Mouse (Mus musculus): ENCODE measurements at regions not wholly inside any gene's neighbourhood (a gene's known extent, or its start where the extent isn't known, plus 50 kb on each side); places are given as distances from the start of the nearest gene placed in this dataset.
A peak's percentile ranks its signal among the peaks of the same experiment; 100 is the strongest.

DNA sequence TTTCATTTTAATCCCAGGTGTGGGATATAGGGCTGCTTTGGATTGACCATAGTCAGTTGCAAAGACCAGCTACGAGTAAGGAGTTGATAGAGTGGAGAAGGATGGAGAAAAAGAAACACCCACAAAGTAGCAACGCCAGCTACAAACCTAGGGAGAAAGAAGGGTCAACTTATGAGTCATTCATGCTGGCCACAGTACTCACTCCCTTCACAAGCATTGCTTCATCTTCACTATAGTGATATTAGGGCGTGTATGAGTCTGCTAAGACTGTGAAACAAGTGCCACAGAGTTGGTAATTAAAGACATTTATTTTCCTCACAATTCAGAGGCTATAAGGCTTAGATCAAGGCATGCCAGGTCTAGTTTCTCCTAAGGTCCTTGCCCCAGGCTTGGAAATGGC is 148.4 kb downstream of the Pxdc1 start:
- no peak overlapping the region for H3K4me3 ChIP-seq (replicated peaks)
- no peaks in the 10 kb centered on the region for H3K27me3 ChIP-seq
- H3K4me1 ChIP-seq (replicated peaks), result no peaks in the 10 kb centered on the region; the same call in 1 of the 2 replicates
- no peaks in the 10 kb centered on the region for H3K36me3 ChIP-seq
- H3K9me3 ChIP-seq, result no peaks in the 10 kb centered on the region
- no peak overlapping the region for H3K27ac ChIP-seq
- H3K4me2 ChIP-seq, result no peak overlapping the region
- H3K9ac ChIP-seq (replicated peaks), result no peak overlapping the region
- WGBS, result 92% methylated on average over 3 of the region's 3 CpGs
- ATAC-seq (ENCODE audit: insufficient number of reproducible peaks, insufficient read depth, low FRiP score, low TSS enrichment, low read depth), result no peak

DNA sequence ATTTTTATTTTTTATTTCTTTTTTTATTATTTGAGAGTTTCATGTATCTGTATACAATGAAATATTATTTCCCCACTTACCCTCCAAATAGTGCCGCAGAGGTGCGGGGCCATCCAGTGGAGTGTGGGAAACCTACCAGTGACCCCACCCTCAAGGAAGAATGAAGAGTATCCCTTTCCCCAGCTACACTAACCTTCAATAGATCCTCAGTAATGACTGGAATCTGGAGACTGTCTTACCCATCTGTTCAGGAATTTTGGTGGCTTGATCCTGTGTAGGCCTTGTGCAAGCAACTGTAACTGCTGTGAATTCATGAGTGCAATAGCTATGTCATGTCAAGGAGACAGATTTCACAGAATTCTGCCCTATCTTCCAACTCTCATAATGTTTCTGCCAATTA is 153.9 kb upstream of the Slc22a23 start:
- no peak for ATAC-seq (ENCODE audit: insufficient number of reproducible peaks, insufficient read depth, low FRiP score, low TSS enrichment, low read depth)
- Histone ChIP-seq H3K9ac (replicated peaks) (no peak overlapping the region), H3K4me2 (no peak overlapping the region), H3K27ac (no peak overlapping the region), H3K27me3 (no peaks in the 10 kb centered on the region), H3K9me3 (no peaks in the 10 kb centered on the region), H3K36me3 (no peaks in the 10 kb centered on the region), H3K4me3 (replicated peaks) (no peak overlapping the region), H3K4me1 (replicated peaks) (no peaks in the 10 kb centered on the region)
- 93% methylated on average over 2 of the region's 2 CpGs for WGBS

DNA sequence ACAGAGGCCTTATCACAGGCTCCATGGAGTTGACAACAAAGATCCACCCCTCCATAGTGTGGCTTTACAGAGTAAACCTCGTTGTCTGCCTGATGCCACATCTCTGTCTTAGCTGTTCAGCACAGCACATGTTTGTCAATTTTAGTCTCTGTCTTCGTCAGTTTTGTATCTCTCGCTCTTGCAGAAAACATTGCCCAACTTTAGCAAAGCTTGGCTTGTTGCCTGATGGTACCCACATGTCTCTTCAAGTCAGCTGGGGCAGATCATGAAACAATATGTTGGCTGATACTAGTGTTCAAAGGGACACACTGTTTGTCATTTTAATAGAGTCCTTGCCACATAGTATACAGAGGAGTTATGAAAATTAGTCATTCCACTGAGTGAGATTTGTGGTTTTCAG is 152.7 kb upstream of the Slc22a23 start:
- H3K27ac ChIP-seq, result no peak overlapping the region
- no peak overlapping the region for H3K4me3 ChIP-seq (replicated peaks)
- no peaks in the 10 kb centered on the region for H3K36me3 ChIP-seq
- no peak overlapping the region for H3K4me2 ChIP-seq
- WGBS, result 89% methylated on average over 3 of the region's 3 CpGs
- no peak overlapping the region for H3K9ac ChIP-seq (replicated peaks)
- H3K9me3 ChIP-seq, result no peaks in the 10 kb centered on the region
- no peak for ATAC-seq (ENCODE audit: insufficient number of reproducible peaks, insufficient read depth, low FRiP score, low TSS enrichment, low read depth)
- H3K4me1 ChIP-seq (replicated peaks), result no peaks in the 10 kb centered on the region
- no peaks in the 10 kb centered on the region for H3K27me3 ChIP-seq

DNA sequence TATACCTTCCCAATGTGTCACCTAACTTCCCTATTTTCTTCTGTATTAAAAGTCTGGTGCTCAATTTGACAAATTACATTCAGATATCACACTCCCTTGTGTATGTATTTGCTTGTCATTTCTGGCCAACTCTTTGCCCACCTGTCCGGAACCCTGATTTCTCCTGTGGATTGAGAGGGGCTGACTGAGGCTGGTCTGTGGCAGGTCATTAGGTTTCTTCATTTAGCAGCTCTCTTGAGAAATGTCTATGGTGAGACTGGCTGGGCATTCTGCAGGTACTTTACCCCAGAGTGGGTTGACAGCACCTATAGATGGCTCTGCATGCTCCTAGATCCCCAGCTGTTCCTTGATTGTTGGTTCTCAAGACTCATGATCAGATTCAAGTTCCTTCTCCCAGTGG is 139.8 kb upstream of the Slc22a23 start:
- no peaks in the 10 kb centered on the region for H3K36me3 ChIP-seq
- 89% methylated on average over 1 of the region's 1 CpGs for WGBS
- no peak overlapping the region for H3K4me2 ChIP-seq
- H3K4me1 ChIP-seq (replicated peaks), result no peaks in the 10 kb centered on the region
- no peak overlapping the region for H3K27ac ChIP-seq
- ATAC-seq (ENCODE audit: insufficient number of reproducible peaks, insufficient read depth, low FRiP score, low TSS enrichment, low read depth), result no peak
- H3K27me3 ChIP-seq, result no peaks in the 10 kb centered on the region
- H3K9ac ChIP-seq (replicated peaks), result no peak overlapping the region
- H3K4me3 ChIP-seq (replicated peaks), result no peak overlapping the region
- no peaks in the 10 kb centered on the region for H3K9me3 ChIP-seq

DNA sequence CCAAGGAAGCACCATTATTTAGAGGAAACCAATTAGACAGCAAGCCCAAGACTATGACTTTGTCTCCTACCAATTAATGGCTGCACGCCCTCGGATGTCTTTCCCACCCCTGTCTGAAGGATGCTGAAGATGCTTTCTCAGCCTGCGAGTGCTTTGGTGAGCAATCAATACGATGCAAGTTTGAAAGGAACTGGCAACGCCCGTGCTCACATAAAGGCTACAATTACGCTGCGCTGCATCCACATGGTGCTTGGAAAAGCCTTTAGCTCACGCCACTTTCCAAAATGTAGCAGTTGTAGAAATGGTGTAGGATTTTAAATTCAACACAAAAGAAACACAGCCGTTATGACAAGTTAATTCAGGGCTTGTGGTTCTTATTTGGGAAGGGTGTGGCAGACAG is 136.5 kb upstream of the Slc22a23 start:
- H3K4me3 ChIP-seq (replicated peaks), result no peak overlapping the region
- H3K4me1 ChIP-seq (replicated peaks), result no peaks in the 10 kb centered on the region; the same call in 1 of the 2 replicates
- no peaks in the 10 kb centered on the region for H3K27me3 ChIP-seq
- no peak overlapping the region for H3K27ac ChIP-seq
- H3K9me3 ChIP-seq, result no peaks in the 10 kb centered on the region
- H3K36me3 ChIP-seq, result no peaks in the 10 kb centered on the region
- 89% methylated on average over 10 of the region's 10 CpGs for WGBS
- no peak overlapping the region for H3K4me2 ChIP-seq
- ATAC-seq (ENCODE audit: insufficient number of reproducible peaks, insufficient read depth, low FRiP score, low TSS enrichment, low read depth), result no peak
- no peak overlapping the region for H3K9ac ChIP-seq (replicated peaks)

DNA sequence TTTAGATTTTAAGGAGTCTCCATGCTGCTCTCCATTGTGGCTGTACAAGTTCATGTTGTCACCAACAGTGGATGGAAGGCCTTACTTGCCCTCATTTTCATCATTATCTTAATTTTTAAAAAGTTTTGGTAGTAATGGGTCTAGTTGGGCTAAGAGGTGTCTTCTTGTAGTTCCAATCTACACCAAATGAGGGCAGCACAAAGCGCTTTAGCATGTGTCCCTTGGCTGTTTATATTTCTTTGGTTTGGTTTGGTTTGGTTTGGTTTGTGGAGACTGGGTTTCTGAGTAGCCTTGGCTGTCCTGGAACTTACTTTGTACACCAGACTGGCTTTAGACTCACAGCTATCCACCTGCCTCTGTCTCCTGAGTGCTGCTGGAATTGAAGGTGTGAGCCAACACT is 125.4 kb upstream of the Slc22a23 start:
- no peak for ATAC-seq (ENCODE audit: insufficient number of reproducible peaks, insufficient read depth, low FRiP score, low TSS enrichment, low read depth)
- Histone ChIP-seq H3K27ac (no peak overlapping the region), H3K9ac (replicated peaks) (no peak overlapping the region), H3K4me1 (replicated peaks) (peaks cover 20% of the 10 kb centered on the region), H3K4me2 (no peak overlapping the region), H3K9me3 (no peaks in the 10 kb centered on the region), H3K36me3 (no peaks in the 10 kb centered on the region), H3K27me3 (no peaks in the 10 kb centered on the region), H3K4me3 (replicated peaks) (no peak overlapping the region)
- 74% methylated on average over 1 of the region's 1 CpGs for WGBS

DNA sequence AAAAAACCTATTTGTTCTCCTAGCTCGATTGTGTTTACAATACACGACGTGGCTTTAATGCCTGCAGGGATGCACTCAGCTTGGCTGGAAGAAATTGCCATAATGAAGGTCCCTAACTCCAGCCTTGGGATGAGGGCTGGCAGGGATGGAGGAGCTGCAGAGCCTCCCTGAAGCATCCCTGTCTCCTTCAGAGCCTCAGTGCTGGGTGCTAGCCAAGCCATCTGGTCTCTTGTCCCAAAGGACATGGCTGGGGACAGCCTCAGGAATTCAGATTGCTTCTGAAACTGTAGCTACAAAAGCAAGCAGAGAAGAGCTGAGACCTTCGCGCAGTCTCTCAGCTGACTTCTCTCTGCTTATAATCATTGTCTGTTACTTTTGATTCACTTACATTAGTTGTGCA is 124.6 kb upstream of the Slc22a23 start:
- Histone ChIP-seq H3K4me1 (replicated peaks) (peaks cover 21% of the 10 kb centered on the region), H3K9me3 (no peaks in the 10 kb centered on the region), H3K4me2 (no peak overlapping the region), H3K27ac (no peak overlapping the region), H3K9ac (replicated peaks) (no peak overlapping the region), H3K4me3 (replicated peaks) (no peak overlapping the region), H3K27me3 (no peaks in the 10 kb centered on the region; the same call in 1 of the 2 replicates), H3K36me3 (no peaks in the 10 kb centered on the region)
- WGBS, result 87% methylated on average over 5 of the region's 5 CpGs
- no peak for ATAC-seq (ENCODE audit: insufficient number of reproducible peaks, insufficient read depth, low FRiP score, low TSS enrichment, low read depth)

DNA sequence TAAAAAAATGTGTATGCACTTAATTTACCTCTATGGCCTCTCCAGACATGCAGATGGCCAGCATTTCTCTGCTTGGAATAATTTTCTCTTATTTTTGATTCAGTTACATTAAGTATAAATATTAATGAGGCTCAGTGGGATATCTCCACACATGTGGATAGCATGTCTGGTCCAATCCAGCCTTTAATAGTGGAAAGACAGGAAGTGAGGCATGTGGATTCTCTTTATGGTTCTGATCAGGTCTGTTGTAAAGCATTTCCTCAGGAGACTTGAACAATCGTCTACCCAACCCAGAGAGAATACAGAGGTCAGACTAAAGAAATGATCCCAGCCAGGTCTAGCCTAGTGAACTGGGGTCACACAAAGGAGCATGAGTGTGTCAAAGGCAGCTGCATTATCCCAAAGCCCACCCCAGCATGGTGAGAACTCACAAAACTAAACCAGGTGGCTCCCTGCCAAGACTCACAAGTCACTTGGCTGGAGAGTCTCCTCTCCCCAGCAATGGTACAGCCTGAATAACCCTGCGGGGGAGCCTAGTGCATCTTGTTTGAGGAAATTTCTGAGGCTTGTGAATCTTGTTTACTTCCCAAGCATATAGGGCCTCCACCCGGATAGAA is 123.3 kb upstream of the Slc22a23 start:
- no peak overlapping the region for H3K9ac ChIP-seq (replicated peaks)
- H3K4me1 ChIP-seq (replicated peaks), result peaks cover 22% of the 10 kb centered on the region
- WGBS, result 55% methylated on average over 3 of the region's 3 CpGs
- H3K27me3 ChIP-seq, result no peaks in the 10 kb centered on the region; the same call in 1 of the 2 replicates
- no peak for ATAC-seq (ENCODE audit: insufficient number of reproducible peaks, insufficient read depth, low FRiP score, low TSS enrichment, low read depth)
- H3K4me3 ChIP-seq (replicated peaks), result no peak overlapping the region
- no peaks in the 10 kb centered on the region for H3K36me3 ChIP-seq
- no peak overlapping the region for H3K27ac ChIP-seq
- H3K4me2 ChIP-seq, result no peak overlapping the region
- H3K9me3 ChIP-seq, result no peaks in the 10 kb centered on the region

DNA sequence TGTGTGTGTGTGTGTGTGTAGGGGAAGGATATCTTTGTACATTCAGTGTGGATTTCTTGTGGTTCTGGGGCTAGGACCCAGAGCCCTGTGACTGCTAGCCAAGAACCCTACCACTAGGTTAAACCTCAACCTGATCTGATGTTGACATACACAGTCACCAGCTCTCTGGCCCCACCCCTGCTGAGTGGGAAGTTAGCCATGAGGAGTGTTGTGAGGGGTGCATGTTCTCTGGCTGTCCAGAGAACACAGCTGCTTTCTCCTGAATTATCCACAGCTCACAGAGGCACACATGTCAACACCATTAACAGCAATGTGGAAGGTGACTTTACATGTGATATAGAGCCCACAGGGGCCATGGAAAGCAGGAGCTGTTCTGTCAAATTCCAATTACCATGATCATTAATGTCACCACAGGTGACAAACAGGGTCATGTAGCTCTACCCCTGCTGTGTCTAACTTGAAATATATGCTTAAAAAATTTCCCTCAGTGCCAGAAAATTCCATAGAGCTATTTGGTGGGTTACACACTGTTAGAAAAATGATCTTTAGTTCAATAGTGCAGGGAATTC is 121.0 kb upstream of the Slc22a23 start:
- H3K27ac ChIP-seq, result peak overlapping the region; percentile 41; the same call in 1 of the 2 replicates

DNA sequence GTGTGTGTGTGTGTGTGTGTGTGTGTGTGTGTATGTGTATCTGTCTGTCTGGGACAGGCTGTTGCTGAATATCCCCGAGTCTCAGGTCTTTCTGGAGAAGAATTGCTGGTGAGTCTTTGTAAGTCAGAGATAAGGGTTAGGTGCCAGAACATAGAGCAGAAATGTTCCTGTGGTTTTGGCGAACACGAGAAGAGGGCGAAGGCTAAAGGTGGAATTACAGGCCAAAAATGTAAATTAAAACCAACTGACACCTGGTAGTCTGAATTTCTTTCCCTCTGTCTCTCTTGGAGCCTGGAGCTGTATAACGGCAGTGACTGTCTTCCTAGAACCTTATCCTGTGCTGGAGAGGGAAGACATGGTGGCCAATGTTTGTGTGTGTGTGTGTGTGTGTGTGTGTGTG is 120.5 kb upstream of the Slc22a23 start:
- Histone ChIP-seq H3K27ac (peak overlapping the region; percentile 41; the same call in 1 of the 2 replicates), H3K4me3 (replicated peaks) (no peak overlapping the region), H3K9me3 (no peaks in the 10 kb centered on the region), H3K36me3 (no peaks in the 10 kb centered on the region), H3K9ac (replicated peaks) (no peak overlapping the region), H3K4me1 (replicated peaks) (peaks cover 32% of the 10 kb centered on the region), H3K4me2 (no peak overlapping the region), H3K27me3 (no peaks in the 10 kb centered on the region; the same call in 1 of the 2 replicates)
- no peak for ATAC-seq (ENCODE audit: insufficient number of reproducible peaks, insufficient read depth, low FRiP score, low TSS enrichment, low read depth)
- WGBS, result 39% methylated on average over 5 of the region's 5 CpGs

More for the DNA sequence above, 121.0 kb upstream of the Slc22a23 start:
- H3K4me3 ChIP-seq (replicated peaks), result no peak overlapping the region
- peaks cover 32% of the 10 kb centered on the region for H3K4me1 ChIP-seq (replicated peaks)
- ATAC-seq (ENCODE audit: insufficient number of reproducible peaks, insufficient read depth, low FRiP score, low TSS enrichment, low read depth), result peak; percentile 79
- H3K36me3 ChIP-seq, result no peaks in the 10 kb centered on the region
- H3K4me2 ChIP-seq, result no peak overlapping the region
- H3K9me3 ChIP-seq, result no peaks in the 10 kb centered on the region
- no peak overlapping the region for H3K9ac ChIP-seq (replicated peaks)
- H3K27me3 ChIP-seq, result no peaks in the 10 kb centered on the region; the same call in 1 of the 2 replicates

DNA sequence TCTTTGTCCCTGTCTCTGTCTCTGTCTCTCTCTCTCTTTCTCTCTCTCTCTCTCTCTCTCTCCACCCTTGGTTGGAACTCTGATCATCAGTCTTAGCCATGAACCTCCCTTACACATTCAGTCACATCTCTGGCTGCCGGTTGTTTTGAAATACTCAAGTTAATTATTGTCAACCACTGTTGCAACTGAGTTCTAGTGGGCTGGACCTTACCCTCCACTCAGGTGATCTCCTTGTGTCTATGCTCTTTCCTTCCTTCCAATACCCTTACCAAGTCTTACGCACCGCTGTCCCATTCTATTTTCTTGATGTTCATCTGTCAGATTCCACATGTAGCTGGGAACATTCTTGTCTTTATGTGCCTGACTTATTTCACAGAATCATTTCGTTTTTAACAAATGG is 119.2 kb upstream of the Slc22a23 start:
- Histone ChIP-seq H3K36me3 (no peaks in the 10 kb centered on the region), H3K9ac (replicated peaks) (no peak overlapping the region), H3K27ac (no peak overlapping the region), H3K9me3 (no peaks in the 10 kb centered on the region), H3K4me1 (replicated peaks) (peaks cover 32% of the 10 kb centered on the region), H3K4me3 (replicated peaks) (no peak overlapping the region), H3K27me3 (no peaks in the 10 kb centered on the region; the same call in 1 of the 2 replicates), H3K4me2 (no peak overlapping the region)
- ATAC-seq (ENCODE audit: insufficient number of reproducible peaks, insufficient read depth, low FRiP score, low TSS enrichment, low read depth), result no peak
- 88% methylated on average over 4 of the region's 4 CpGs for WGBS

Data from limb, embryonic 12.5 days (tissue).